Mouse (Mus musculus) heart, embryonic 16.5 days (tissue): ENCODE data around the gene Umad1. TPM values are rescaled to one million over a fixed set of nuclear protein-coding genes. Genes with fewer than 3 reads are reported as not detected.

Experiments used
- ATAC-seq: fragments of 200-750 bp; cut with Nextera tagmentation; replicated peaks from 2 replicates; pipeline ENCODE4 v1.8.0; 2017; ENCODE audit warnings: moderate number of reproducible peaks; ENCODE audit not compliant: insufficient read depth, low FRiP score; ENCODE audit errors: extremely low read depth
- H3K27ac ChIP-seq: fragments of 300-500 bp; sonication (generic); 2 replicates; pipeline ENCODE4 v1.5.1; 2014; ENCODE audit warnings: mild to moderate bottlenecking, low read length, control low read depth, moderate library complexity
- H3K27me3 ChIP-seq: fragments of 300-500 bp; sonication (generic); 2 replicates; pipeline ENCODE4 v1.6.1; 2014; ENCODE audit warnings: low read length, mixed read lengths; ENCODE audit not compliant: control insufficient read depth, insufficient read depth
- H3K36me3 ChIP-seq: fragments of 300-500 bp; sonication (generic); 2 replicates; pipeline ENCODE4 v1.6.1; 2014; ENCODE audit not compliant: control insufficient read depth, insufficient read depth
- H3K4me1 ChIP-seq: fragments of 300-500 bp; sonication (generic); 2 replicates; pipeline ENCODE4 v1.6.1; 2014; ENCODE audit warnings: low read length, mixed read lengths; ENCODE audit not compliant: control insufficient read depth, insufficient read depth
- H3K4me2 ChIP-seq: fragments of 300-500 bp; sonication (generic); 2 replicates; pipeline ENCODE4 v1.6.1; 2014; ENCODE audit warnings: low read depth, mild to moderate bottlenecking, control low read depth, low read length
- H3K4me3 ChIP-seq: fragments of 300-500 bp; sonication (generic); 2 replicates; pipeline ENCODE4 v1.5.1; 2014; ENCODE audit warnings: mild to moderate bottlenecking, control low read depth, low read length
- H3K9ac ChIP-seq: fragments of 300-500 bp; sonication (generic); 2 replicates; pipeline ENCODE4 v1.6.1; 2014; ENCODE audit warnings: low read length, control low read depth
- H3K9me3 ChIP-seq: fragments of 300-500 bp; sonication (generic); replicated peaks from 2 replicates; pipeline ENCODE4 v1.6.1; 2016; ENCODE audit warnings: low read length; ENCODE audit not compliant: control insufficient read depth
- WGBS: fragments of 180-500 bp; shearing (Covaris S2); extraction: QIAGEN DNeasy Blood & Tissue Kit; methylation state at CpG from one replicate; pipeline ENCODE4 v1.1.7; 2014; 5-methylcytosine and 5-hydroxymethylcytosine counted together
- polyA plus RNA-seq: library from polyadenylated mRNA; unstranded; fragments of >200 nt; fragmentation: Nextera tagmentation; extraction: Ambion mirVana; gene quantifications from 2 replicates; pipeline ENCODE4 v1.2.1, GENCODE M21; 2015

Gene Umad1
- polyA plus RNA-seq, 1 experiment from 2014 or later: 24.5 TPM

- ATAC-seq: no peak
- Histone ChIP-seq H3K4me2 (no peak overlapping the region), H3K4me3 (no peak overlapping the region), H3K27ac (no peak overlapping the region), H3K9ac (no peak overlapping the region), H3K27me3 (no peaks in the 10 kb centered on the region), H3K4me1 (peaks cover 21% of the 10 kb centered on the region), H3K36me3 (no peaks in the 10 kb centered on the region), H3K9me3 (peaks cover 2% of the 10 kb centered on the region; the same call in 1 of the 2 replicates)
- WGBS: 77% methylated on average over 4 of the region's 4 CpGs
These were observed 215.7 kb downstream of the Umad1 start for GRCm38 (mm10) chr6:8474820-8475219.

- no peak overlapping the region for H3K4me3 ChIP-seq
- WGBS: 50% methylated on average over 1 of the region's 1 CpGs
- no peaks in the 10 kb centered on the region for H3K27me3 ChIP-seq
- no peak overlapping the region for H3K27ac ChIP-seq
- H3K4me1 ChIP-seq: peaks cover 8% of the 10 kb centered on the region
- H3K36me3 ChIP-seq: no peaks in the 10 kb centered on the region
- H3K9me3 ChIP-seq: no peaks in the 10 kb centered on the region
- ATAC-seq: no peak
- no peak overlapping the region for H3K4me2 ChIP-seq
- no peak overlapping the region for H3K9ac ChIP-seq
These were observed 220.1 kb downstream of the Umad1 start for GRCm38 (mm10) chr6:8479176-8479575.

DNA sequence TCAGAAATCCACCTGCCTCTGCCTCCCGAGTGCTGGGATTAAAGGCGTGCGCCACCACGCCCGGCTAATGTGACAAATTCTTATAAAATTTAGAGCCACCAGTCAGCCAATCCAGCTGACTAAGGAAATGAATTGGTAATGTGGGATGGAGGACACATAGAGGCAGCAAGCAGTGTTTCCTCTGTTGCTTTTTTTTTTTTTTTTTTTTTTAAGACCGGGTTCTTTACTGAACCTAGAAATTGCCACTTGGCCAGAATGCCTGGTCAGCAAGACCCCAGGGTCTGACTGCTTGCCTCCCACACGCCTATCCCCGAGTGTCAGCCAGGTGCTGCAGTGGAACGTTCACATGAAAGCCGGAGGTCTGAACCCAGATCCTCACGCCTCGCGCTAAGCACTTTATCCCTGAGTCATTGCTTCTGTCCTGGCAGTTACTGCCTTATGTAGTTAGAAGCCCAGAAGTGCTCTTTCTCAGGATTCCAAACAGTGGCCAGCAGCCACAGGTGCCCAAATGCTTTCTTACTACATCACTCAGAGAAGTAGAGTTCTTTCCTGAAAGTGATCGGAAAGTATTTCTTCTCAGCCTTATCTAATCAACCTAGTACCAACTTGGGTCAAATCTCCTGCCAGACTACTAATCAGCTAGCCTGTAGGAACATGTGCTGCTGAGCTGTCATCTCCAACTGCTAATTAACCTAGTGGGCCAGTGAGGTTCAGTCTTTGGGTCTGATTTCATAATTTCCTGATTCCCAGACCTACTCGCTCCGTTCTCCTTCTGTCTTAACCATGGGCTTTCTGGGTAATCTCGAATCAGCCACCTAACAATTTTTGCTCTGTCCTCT lies 225.6 kb downstream of the Umad1 start:
- Histone ChIP-seq H3K4me3 (no peak overlapping the region), H3K27ac (peak overlapping the region; percentile 47; the same call in 1 of the 2 replicates), H3K36me3 (no peaks in the 10 kb centered on the region), H3K4me2 (no peak overlapping the region), H3K27me3 (no peaks in the 10 kb centered on the region), H3K9ac (no peak overlapping the region), H3K9me3 (no peaks in the 10 kb centered on the region), H3K4me1 (peaks cover 14% of the 10 kb centered on the region)
- 77% methylated on average over 17 of the region's 17 CpGs for WGBS
- no peak for ATAC-seq

DNA sequence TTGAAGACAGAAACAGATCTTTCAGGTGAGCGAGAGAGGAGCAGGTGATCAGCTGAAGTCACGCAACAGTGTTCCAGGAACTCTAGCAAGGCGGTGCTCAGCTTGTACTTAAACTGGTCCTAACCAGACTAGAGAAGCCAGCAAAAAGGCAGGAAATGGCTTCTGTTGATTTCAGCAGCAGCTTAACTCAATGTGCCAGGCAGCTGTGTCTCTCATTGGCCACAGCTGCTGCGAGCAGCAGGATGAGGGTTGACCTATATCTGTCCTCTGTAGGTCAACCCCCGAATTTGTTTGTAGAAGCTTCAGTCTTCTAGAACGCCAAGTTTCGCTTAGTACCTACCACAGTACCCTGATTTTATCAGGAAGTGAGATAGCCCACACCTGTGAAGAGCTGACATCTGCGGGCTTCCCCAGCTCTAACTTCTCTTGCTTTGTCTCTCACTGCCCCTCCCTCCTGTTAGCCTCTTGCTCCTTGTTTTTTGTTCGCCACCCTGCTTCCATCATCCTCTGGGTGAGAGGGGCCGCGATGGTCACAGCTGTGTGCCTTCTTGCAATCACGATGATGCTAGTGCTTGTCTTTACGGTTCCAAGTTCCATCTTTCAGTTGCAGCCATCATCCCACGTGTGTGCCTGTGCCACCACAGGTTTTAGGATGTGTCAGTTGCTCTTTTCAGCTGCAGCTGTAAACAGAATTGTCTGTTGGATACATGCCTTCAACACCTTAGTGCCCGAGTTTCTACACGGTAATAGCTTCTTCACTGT lies 226.5 kb downstream of the Umad1 start:
- H3K4me2 ChIP-seq: no peak overlapping the region
- peaks cover 11% of the 10 kb centered on the region for H3K4me1 ChIP-seq
- 69% methylated on average over 16 of the region's 16 CpGs for WGBS
- no peaks in the 10 kb centered on the region for H3K27me3 ChIP-seq
- no peak overlapping the region for H3K9ac ChIP-seq
- H3K4me3 ChIP-seq: no peak overlapping the region
- no peaks in the 10 kb centered on the region for H3K9me3 ChIP-seq
- H3K27ac ChIP-seq: peak overlapping the region; percentile 47; the same call in 1 of the 2 replicates
- H3K36me3 ChIP-seq: no peaks in the 10 kb centered on the region
- ATAC-seq: peak; percentile 79

GRCm38 (mm10) chr6:8486391-8487043 lies 227.4 kb downstream of the Umad1 start:
- WGBS: 90% methylated on average over 17 of the region's 17 CpGs
- no peak overlapping the region for H3K9ac ChIP-seq
- H3K4me2 ChIP-seq: no peak overlapping the region
- no peaks in the 10 kb centered on the region for H3K27me3 ChIP-seq
- no peaks in the 10 kb centered on the region for H3K9me3 ChIP-seq
- no peak for ATAC-seq
- no peak overlapping the region for H3K4me3 ChIP-seq
- no peaks in the 10 kb centered on the region for H3K36me3 ChIP-seq
- H3K4me1 ChIP-seq: peaks cover 11% of the 10 kb centered on the region
- peak overlapping the region; percentile 23; the same call in 1 of the 2 replicates for H3K27ac ChIP-seq

DNA sequence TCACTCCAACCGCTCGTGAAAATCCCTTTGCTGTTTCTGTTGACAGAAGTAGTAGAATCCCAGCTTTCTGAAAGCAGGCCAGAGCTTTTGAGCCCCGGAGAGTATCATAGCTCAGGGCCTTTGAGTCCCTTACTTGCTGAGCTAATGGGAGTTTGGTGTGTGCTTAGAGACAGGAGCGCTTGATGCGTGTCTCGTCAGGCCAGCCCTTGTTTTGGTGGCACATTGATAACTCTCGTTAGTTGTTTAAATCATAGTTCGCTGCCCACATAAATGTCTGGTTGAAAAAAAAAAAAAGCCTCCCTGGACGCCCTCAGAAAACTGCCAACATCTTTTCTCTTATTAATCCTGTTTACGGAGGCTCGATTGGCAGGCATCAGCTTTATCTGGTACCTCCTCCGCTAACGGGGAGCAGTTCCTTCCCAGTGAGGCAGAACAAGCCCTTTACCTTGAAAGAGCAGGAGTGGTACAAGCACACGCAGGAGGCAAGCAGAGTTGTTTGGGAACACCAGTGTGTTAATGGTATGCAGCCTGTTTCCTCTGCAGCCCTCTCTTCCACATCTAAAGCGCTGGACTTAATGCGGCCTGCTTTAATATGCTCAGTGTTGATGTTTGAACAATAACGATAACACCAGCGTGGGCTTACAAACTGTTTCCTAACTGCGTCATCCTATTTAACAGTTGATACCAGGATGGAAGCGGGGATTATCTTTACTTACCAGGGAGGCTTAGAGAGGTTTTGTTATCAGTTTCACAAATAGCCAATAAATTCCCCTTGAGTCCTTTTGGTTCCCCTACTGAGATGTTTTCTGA lies 228.2 kb downstream of the Umad1 start:
- H3K9ac ChIP-seq: no peak overlapping the region
- no peak for ATAC-seq
- no peaks in the 10 kb centered on the region for H3K27me3 ChIP-seq
- no peak overlapping the region for H3K27ac ChIP-seq
- H3K4me1 ChIP-seq: peaks cover 11% of the 10 kb centered on the region
- no peaks in the 10 kb centered on the region for H3K36me3 ChIP-seq
- H3K4me3 ChIP-seq: no peak overlapping the region
- no peaks in the 10 kb centered on the region for H3K9me3 ChIP-seq
- H3K4me2 ChIP-seq: no peak overlapping the region
- whole genome bisulfite sequencing: 49% methylated on average over 20 of the region's 20 CpGs

DNA sequence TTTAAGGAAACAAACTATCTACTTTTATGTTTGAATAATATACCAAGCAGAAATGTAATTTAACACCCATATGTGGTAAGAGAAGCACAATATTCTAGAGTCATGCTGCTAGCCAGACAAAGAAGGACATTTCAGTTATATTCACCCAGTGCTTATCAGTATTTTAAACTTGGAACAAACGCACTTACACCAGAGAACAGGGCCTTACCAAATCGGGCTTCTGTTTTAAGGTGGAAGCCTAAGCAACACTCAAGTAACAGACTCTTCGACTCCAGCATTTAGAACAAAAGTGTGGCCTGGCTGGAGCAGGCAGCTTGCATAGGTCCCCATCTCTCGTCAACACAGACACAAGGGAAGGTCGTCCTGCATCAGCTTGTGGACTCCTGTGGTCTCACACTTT lies 229.2 kb downstream of the Umad1 start:
- H3K9me3 ChIP-seq: no peaks in the 10 kb centered on the region
- no peak overlapping the region for H3K4me3 ChIP-seq
- no peaks in the 10 kb centered on the region for H3K27me3 ChIP-seq
- H3K27ac ChIP-seq: no peak overlapping the region
- no peak for ATAC-seq
- H3K9ac ChIP-seq: no peak overlapping the region
- 31% methylated on average over 5 of the region's 5 CpGs for WGBS
- H3K36me3 ChIP-seq: no peaks in the 10 kb centered on the region
- H3K4me2 ChIP-seq: no peak overlapping the region
- peaks cover 11% of the 10 kb centered on the region for H3K4me1 ChIP-seq

DNA sequence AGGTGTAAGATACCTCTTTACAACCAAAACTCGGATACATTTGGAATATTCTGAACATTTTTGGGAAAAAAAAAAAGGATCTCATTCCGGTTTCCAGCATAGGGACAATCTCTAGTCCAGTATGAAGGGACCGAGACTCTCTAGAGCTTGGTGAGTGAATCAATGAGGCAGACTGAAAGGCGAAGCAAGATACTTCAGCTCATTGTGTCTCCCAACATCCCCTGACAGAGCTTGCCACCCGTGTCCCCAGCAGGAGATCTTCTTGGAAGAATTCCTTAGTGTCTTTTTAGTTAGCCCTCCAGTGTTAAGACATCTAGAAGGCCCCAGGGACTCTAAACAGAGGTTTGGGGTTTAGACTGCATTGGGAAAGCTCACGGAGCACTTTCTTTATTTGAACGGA lies 230.2 kb downstream of the Umad1 start:
- WGBS: 83% methylated on average over 7 of the region's 7 CpGs
- Histone ChIP-seq H3K36me3 (no peaks in the 10 kb centered on the region), H3K27ac (no peak overlapping the region), H3K4me3 (no peak overlapping the region), H3K9me3 (no peaks in the 10 kb centered on the region), H3K27me3 (no peaks in the 10 kb centered on the region), H3K9ac (no peak overlapping the region), H3K4me1 (peaks cover 11% of the 10 kb centered on the region), H3K4me2 (no peak overlapping the region)
- no peak for ATAC-seq
